Mouse (Mus musculus) cortical plate, adult 2 months (tissue): ENCODE measurements around the gene Sh2d4b.

ENCODE experiments used
- CTCF ChIP-seq: fragments of 200-500 bp; IDR thresholded peaks from 2 replicates; pipeline ENCODE4 v1.5.1; 2011; ENCODE audit warnings: mild to moderate bottlenecking, control low read depth, low read length; ENCODE audit not compliant: insufficient read depth; ENCODE audit errors: extremely low read depth
- POLR2A ChIP-seq: fragments of 200-500 bp; IDR thresholded peaks from 2 replicates; pipeline ENCODE4 v1.6.1; 2011; ENCODE audit warnings: mild to moderate bottlenecking, low read length, control low read depth; ENCODE audit not compliant: insufficient read depth; ENCODE audit errors: extremely low read depth

- TF ChIP-seq CTCF, result no peak
- no peak for TF ChIP-seq POLR2A
These were observed 31.5 kb upstream of the Sh2d4b start for GRCm38 (mm10) chr14:40924378-40925113.
